Mouse (Mus musculus) embryonic facial prominence, embryonic 11.5 days (tissue): Measurements from ENCODE around the gene Tek. TPM values are rescaled to one million over a fixed set of nuclear protein-coding genes. Genes with fewer than 3 reads are reported as not detected.

Experiments
- ATAC-seq: fragments of 200-750 bp; cut with Nextera tagmentation; replicated peaks from 2 replicates; pipeline ENCODE4 v1.8.0; 2017; ENCODE audit warnings: low read depth; ENCODE audit not compliant: insufficient number of reproducible peaks, low FRiP score, low TSS enrichment
- DNase-seq: peaks from one replicate; pipeline ENCODE4 v3.0.0-alpha.2; 2015; ENCODE audit warnings: low spot score
- H3K27ac ChIP-seq: fragments of 300-500 bp; sonication (generic); replicated peaks from 2 replicates; pipeline ENCODE4 v1.5.1; 2014; ENCODE audit warnings: mild to moderate bottlenecking, low read depth, low read length, control low read depth
- H3K27me3 ChIP-seq: fragments of 300-500 bp; sonication (generic); 2 replicates; pipeline ENCODE4 v1.6.1; 2014; ENCODE audit warnings: mild to moderate bottlenecking, low read length, moderate library complexity, mixed read lengths; ENCODE audit not compliant: control insufficient read depth, insufficient read depth
- H3K36me3 ChIP-seq: fragments of 300-500 bp; sonication (generic); replicated peaks from 2 replicates; pipeline ENCODE4 v1.6.1; 2014; ENCODE audit warnings: low read depth, mild to moderate bottlenecking, low read length, moderate library complexity, mixed read lengths; ENCODE audit not compliant: control insufficient read depth, insufficient read depth
- H3K4me1 ChIP-seq: fragments of 300-500 bp; sonication (generic); 2 replicates; pipeline ENCODE4 v1.6.1; 2014; ENCODE audit warnings: low read length, mixed read lengths; ENCODE audit not compliant: control insufficient read depth, insufficient read depth
- H3K4me2 ChIP-seq: fragments of 300-500 bp; sonication (generic); 2 replicates; pipeline ENCODE4 v1.6.1; 2014; ENCODE audit warnings: low read depth, mild to moderate bottlenecking, control low read depth, low read length, moderate library complexity
- H3K4me3 ChIP-seq: fragments of 300-500 bp; sonication (generic); 2 replicates; pipeline ENCODE4 v1.5.1; 2014; ENCODE audit warnings: low read depth, low read length, control low read depth
- H3K9ac ChIP-seq: fragments of 300-500 bp; sonication (generic); replicated peaks from 2 replicates; pipeline ENCODE4 v1.6.1; 2014; ENCODE audit warnings: mild to moderate bottlenecking, control low read depth, low read length
- H3K9me3 ChIP-seq: fragments of 300-500 bp; sonication (generic); replicated peaks from 2 replicates; pipeline ENCODE4 v1.6.1; 2016; ENCODE audit warnings: mild to moderate bottlenecking, low read length, inconsistent platforms, mixed read lengths; ENCODE audit not compliant: control insufficient read depth
- WGBS: fragments of 180-500 bp; shearing (Covaris S2); extraction: QIAGEN DNeasy Blood & Tissue Kit; methylation state at CpG from one replicate; pipeline ENCODE4 v1.1.7; 2014; 5-methylcytosine and 5-hydroxymethylcytosine counted together
- polyA plus RNA-seq: library from polyadenylated mRNA; unstranded; fragments of >200 nt; fragmentation: Nextera tagmentation; extraction: Ambion mirVana; gene quantifications from 2 replicates; pipeline ENCODE4 v1.2.1, GENCODE M21; 2014

The Tek gene
- polyA plus RNA-seq, 1 experiment from 2014 or later, result 10.1 TPM

- Histone ChIP-seq H3K4me2 (no peak overlapping the region), H3K4me3 (no peak overlapping the region), H3K9me3 (no peaks in the 10 kb centered on the region), H3K27ac (no peak overlapping the region), H3K4me1 (no peaks in the 10 kb centered on the region), H3K27me3 (no peaks in the 10 kb centered on the region), H3K36me3 (no peaks in the 10 kb centered on the region), H3K9ac (no peak overlapping the region)
- DNase-seq, result peak; percentile 32
- peak; percentile 84 for ATAC-seq
- WGBS, result 42% methylated on average over 9 of the region's 9 CpGs
These were observed 13.4 kb downstream of the Tek start for GRCm38 (mm10) chr4:94752512-94752911.

GRCm38 (mm10) chr4:94765217-94765616 is 26.1 kb downstream of the Tek start:
- H3K27ac ChIP-seq, result no peak overlapping the region
- H3K4me1 ChIP-seq, result no peaks in the 10 kb centered on the region
- no peak overlapping the region for H3K4me3 ChIP-seq
- H3K27me3 ChIP-seq, result no peaks in the 10 kb centered on the region
- no peak overlapping the region for H3K9ac ChIP-seq
- no peaks in the 10 kb centered on the region for H3K36me3 ChIP-seq
- DNase-seq (no peak), ATAC-seq (no peak)
- no peaks in the 10 kb centered on the region for H3K9me3 ChIP-seq
- H3K4me2 ChIP-seq, result no peak overlapping the region

GRCm38 (mm10) chr4:94766176-94766575 is 27.1 kb downstream of the Tek start:
- Histone ChIP-seq H3K9me3 (no peaks in the 10 kb centered on the region), H3K4me3 (no peak overlapping the region), H3K9ac (no peak overlapping the region), H3K36me3 (no peaks in the 10 kb centered on the region), H3K4me2 (no peak overlapping the region), H3K27me3 (no peaks in the 10 kb centered on the region), H3K4me1 (no peaks in the 10 kb centered on the region), H3K27ac (no peak overlapping the region)
- ATAC-seq, result no peak
- 79% methylated on average over 7 of the region's 7 CpGs for WGBS
- no peak for DNase-seq

GRCm38 (mm10) chr4:94768624-94769023 is 29.5 kb downstream of the Tek start:
- ATAC-seq (no peak), DNase-seq (no peak)
- Histone ChIP-seq H3K9ac (no peak overlapping the region), H3K4me1 (no peaks in the 10 kb centered on the region), H3K9me3 (no peaks in the 10 kb centered on the region), H3K4me2 (no peak overlapping the region), H3K36me3 (no peaks in the 10 kb centered on the region), H3K27me3 (no peaks in the 10 kb centered on the region), H3K4me3 (no peak overlapping the region), H3K27ac (no peak overlapping the region)
- WGBS, result 75% methylated on average over 3 of the region's 3 CpGs

GRCm38 (mm10) chr4:94781043-94781442 is 42.0 kb downstream of the Tek start:
- H3K4me2 ChIP-seq, result no peak overlapping the region
- DNase-seq (no peak), ATAC-seq (no peak)
- H3K4me3 ChIP-seq, result no peak overlapping the region
- H3K9ac ChIP-seq, result no peak overlapping the region
- no peaks in the 10 kb centered on the region for H3K9me3 ChIP-seq
- 84% methylated on average over 5 of the region's 5 CpGs for WGBS
- no peaks in the 10 kb centered on the region for H3K4me1 ChIP-seq
- H3K27ac ChIP-seq, result no peak overlapping the region
- H3K36me3 ChIP-seq, result no peaks in the 10 kb centered on the region
- H3K27me3 ChIP-seq, result no peaks in the 10 kb centered on the region

GRCm38 (mm10) chr4:94785921-94786320 is 46.8 kb downstream of the Tek start:
- ATAC-seq, result no peak
- H3K27ac ChIP-seq, result no peak overlapping the region
- DNase-seq, result no peak
- no peaks in the 10 kb centered on the region for H3K4me1 ChIP-seq
- H3K9me3 ChIP-seq, result no peaks in the 10 kb centered on the region
- no peak overlapping the region for H3K4me2 ChIP-seq
- no peaks in the 10 kb centered on the region for H3K27me3 ChIP-seq
- no peak overlapping the region for H3K4me3 ChIP-seq
- no peaks in the 10 kb centered on the region for H3K36me3 ChIP-seq
- 94% methylated on average over 2 of the region's 2 CpGs for WGBS
- H3K9ac ChIP-seq, result no peak overlapping the region

GRCm38 (mm10) chr4:94803187-94803586 is 64.1 kb downstream of the Tek start:
- DNase-seq, result no peak
- no peak overlapping the region for H3K4me2 ChIP-seq
- H3K27ac ChIP-seq, result no peak overlapping the region
- no peaks in the 10 kb centered on the region for H3K4me1 ChIP-seq
- WGBS, result 67% methylated on average over 1 of the region's 1 CpGs
- H3K9ac ChIP-seq, result no peak overlapping the region
- H3K36me3 ChIP-seq, result no peaks in the 10 kb centered on the region
- no peaks in the 10 kb centered on the region for H3K27me3 ChIP-seq
- ATAC-seq, result no peak
- H3K9me3 ChIP-seq, result no peaks in the 10 kb centered on the region
- H3K4me3 ChIP-seq, result no peak overlapping the region

- Histone ChIP-seq H3K9ac (no peak overlapping the region), H3K36me3 (no peaks in the 10 kb centered on the region), H3K4me1 (no peaks in the 10 kb centered on the region), H3K27ac (no peak overlapping the region), H3K27me3 (no peaks in the 10 kb centered on the region), H3K4me2 (no peak overlapping the region), H3K4me3 (no peak overlapping the region), H3K9me3 (no peaks in the 10 kb centered on the region)
- DNase-seq, result no peak
- ATAC-seq, result no peak
- 74% methylated on average over 1 of the region's 1 CpGs for WGBS
These were observed 71.5 kb downstream of the Tek start for GRCm38 (mm10) chr4:94810616-94811015.
